Mouse (Mus musculus): Measurements from ENCODE around the gene Cr1l.

GRCm38 (mm10) chr1:195130953-195131674 lies at the start of gene Cr1l:
- TF ChIP-seq CTCF (IDR thresholded peaks at IDR 0.05; ENCODE audit: borderline replicate concordance, extremely low read depth, insufficient read depth, insufficient read length) (peak; percentile 65), POLR2A (IDR thresholded peaks at IDR 0.05; ENCODE audit: borderline replicate concordance, extremely low read depth, insufficient read depth, insufficient read length, poor library complexity, severe bottlenecking) (peak; percentile 67; the same call in 1 of the 2 replicates)
